Mouse (Mus musculus): ENCODE data around the gene Yae1d1. TPM values are rescaled to one million over a fixed set of nuclear protein-coding genes. Genes with fewer than 3 reads are reported as not detected.

Gene Yae1d1
- 7.0 to 11.7 TPM (median 9.8 TPM) in 4 replicates for total RNA-seq (2023; ENCODE audit: inconsistent age)

DNA sequence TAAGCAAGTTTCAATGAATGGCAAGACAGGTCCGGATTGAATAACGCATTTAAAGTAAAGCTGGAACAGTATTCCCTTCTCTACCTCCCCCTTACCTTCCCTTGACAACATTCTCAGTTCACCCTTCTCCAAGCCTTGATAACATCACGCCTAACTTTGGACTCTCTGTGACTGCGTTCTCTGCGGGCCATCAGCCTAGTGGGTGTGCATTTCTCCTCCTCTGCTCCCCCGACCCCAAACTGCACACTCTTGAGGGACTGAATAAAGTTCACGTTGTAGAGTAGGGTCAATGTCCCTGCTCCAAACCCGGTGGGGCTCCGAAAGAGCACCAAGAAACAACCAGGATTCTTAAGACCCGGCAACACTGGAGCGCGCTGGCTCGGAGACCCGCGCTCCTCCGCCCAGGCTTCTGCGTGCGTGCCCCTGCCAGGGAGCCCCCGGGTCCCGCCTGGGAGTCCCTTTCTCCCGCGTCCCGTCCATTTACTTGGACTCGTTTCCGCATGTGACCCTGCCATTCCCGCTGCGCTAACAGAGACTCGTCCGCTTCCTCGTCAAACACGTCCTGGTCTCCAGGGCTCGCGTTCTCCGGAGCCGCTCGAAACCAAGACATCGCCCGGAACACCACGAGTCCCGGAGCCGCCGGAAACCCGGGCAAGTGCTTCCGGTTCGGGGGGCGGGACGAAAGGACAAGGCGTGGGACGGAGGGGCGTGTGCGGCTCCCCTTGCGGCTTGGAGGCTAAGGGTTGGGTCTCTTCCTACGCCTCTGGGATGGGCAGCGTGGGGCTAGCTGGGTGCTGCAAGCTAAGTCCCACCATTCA lies at the start of gene Yae1d1:
TSS of gene Yae1d1 (minus strand) at position 653 of the 818 bp plus-strand sequence.

GRCm38 (mm10) chr13:17944078-17944917 lies 48.9 kb downstream of the Yae1d1 start, which contains the start of gene Rala:
Gene Rala (minus strand): TSS chr13:17944239.

Other genes starting within 250 kb of the Yae1d1 start
- gene Cdk13, start 188.3 kb downstream of the Yae1d1 start, total RNA-seq (2023; ENCODE audit: inconsistent age) = 173 to 197 TPM (median 179 TPM) in 4 replicates
- 27.5 to 29.4 TPM (median 28.7 TPM) in 4 replicates for gene Rala, start 49.1 kb downstream of the Yae1d1 start, total RNA-seq (2023; ENCODE audit: inconsistent age)

Data from B cell, adult (primary cell).